Mouse (Mus musculus) midbrain, postnatal 0 days (tissue): ENCODE measurements around the gene Ptgdr2. TPM values are rescaled to one million over a fixed set of nuclear protein-coding genes. Genes with fewer than 3 reads are reported as not detected.
A peak's percentile ranks its signal among the peaks of the same experiment; 100 is the strongest.

Source experiments
- ATAC-seq: fragments of 200-750 bp; cut with Nextera tagmentation; 2 replicates; pipeline ENCODE4 v1.8.0; 2017; ENCODE audit warnings: moderate number of reproducible peaks, mild to moderate bottlenecking, moderate TSS enrichment, moderate library complexity; ENCODE audit not compliant: low FRiP score
- DNase-seq: peaks from one replicate; pipeline ENCODE4 v3.0.0-alpha.2; 2015; ENCODE audit warnings: low spot score
- H3K27ac ChIP-seq: fragments of 300-500 bp; sonication (generic); 2 replicates; pipeline ENCODE4 v1.5.1; 2014; ENCODE audit warnings: low read depth, mild to moderate bottlenecking, low read length, mixed read lengths
- H3K27me3 ChIP-seq: fragments of 300-500 bp; sonication (generic); 2 replicates; pipeline ENCODE4 v1.6.1; 2014; ENCODE audit warnings: low read length, control low read depth, mixed read lengths; ENCODE audit not compliant: insufficient read depth
- H3K36me3 ChIP-seq: fragments of 300-500 bp; sonication (generic); 2 replicates; pipeline ENCODE4 v1.6.1; 2014; ENCODE audit warnings: low read length, control low read depth, mixed read lengths; ENCODE audit not compliant: insufficient read depth
- H3K4me1 ChIP-seq: fragments of 300-500 bp; sonication (generic); 2 replicates; pipeline ENCODE4 v1.6.1; 2014; ENCODE audit warnings: mild to moderate bottlenecking, control low read depth, antibody characterized with exemption, low read length, mixed read lengths; ENCODE audit not compliant: insufficient read depth
- H3K4me2 ChIP-seq: fragments of 300-500 bp; sonication (generic); 2 replicates; pipeline ENCODE4 v1.6.1; 2014; ENCODE audit warnings: low read depth, mild to moderate bottlenecking, low read length, mixed read lengths; ENCODE audit not compliant: poor library complexity, severe bottlenecking
- H3K4me3 ChIP-seq: fragments of 300-500 bp; sonication (generic); 2 replicates; pipeline ENCODE4 v1.5.1; 2014; ENCODE audit warnings: low read depth, mild to moderate bottlenecking, low read length, moderate library complexity
- H3K9ac ChIP-seq: fragments of 300-500 bp; sonication (generic); replicated peaks from 2 replicates; pipeline ENCODE4 v1.6.1; 2014; ENCODE audit warnings: mild to moderate bottlenecking, low read length, moderate library complexity, mixed read lengths; ENCODE audit not compliant: poor library complexity, severe bottlenecking
- H3K9me3 ChIP-seq: fragments of 300-500 bp; sonication (generic); 2 replicates; pipeline ENCODE4 v1.6.1; 2016; ENCODE audit warnings: low read length, control low read depth
- CTCF ChIP-seq: IDR thresholded peaks from 2 replicates; pipeline ENCODE4 v1.5.1; 2016; ENCODE audit warnings: antibody characterized with exemption, mild to moderate bottlenecking
- WGBS: fragments of 180-500 bp; shearing (Covaris S2); extraction: QIAGEN DNeasy Blood & Tissue Kit; methylation state at CpG from one replicate; pipeline ENCODE4 v1.1.7; 2014; 5-methylcytosine and 5-hydroxymethylcytosine counted together
- polyA plus RNA-seq: library from polyadenylated mRNA; unstranded; fragments of >200 nt; fragmentation: Nextera tagmentation; extraction: Ambion mirVana; gene quantifications from 2 replicates; pipeline ENCODE4 v1.2.1, GENCODE M21; 2015
- total RNA-seq: library from RNA; depleted of rRNA; stranded (reverse); fragments of >200 nt; gene quantifications from 2 replicates; pipeline ENCODE4 v1.2.3, GENCODE M21; 2014

Gene Ptgdr2
- total and polyA plus RNA-seq, 2 experiments from 2014 or later = 0.16 to 1.4 TPM

DNA sequence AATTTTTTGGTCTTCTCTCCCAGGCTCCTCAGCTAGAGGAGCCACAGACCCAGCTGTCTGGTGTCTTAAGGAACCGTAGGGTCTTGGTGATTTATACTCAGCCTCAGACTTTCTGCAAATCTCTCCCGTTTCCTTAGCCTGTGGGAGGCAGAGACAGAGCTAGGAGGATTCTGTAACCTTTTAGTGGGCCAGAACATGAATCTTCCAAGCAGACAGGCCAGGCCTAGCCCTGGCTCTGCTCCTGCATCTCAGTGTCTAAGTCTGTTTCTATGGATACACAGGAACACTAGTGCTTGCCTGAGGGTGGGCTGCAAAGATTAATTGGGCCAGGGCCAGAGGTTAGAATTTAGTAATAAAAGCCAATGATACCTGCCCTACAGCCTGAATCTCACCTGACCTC is 36.2 kb downstream of the Ptgdr2 start:
- H3K4me1 ChIP-seq = no peaks in the 10 kb centered on the region
- 82% methylated on average over 2 of the region's 2 CpGs for WGBS
- ATAC-seq = no peak
- TF ChIP-seq CTCF = no peak
- no peak overlapping the region for H3K4me2 ChIP-seq
- no peaks in the 10 kb centered on the region for H3K27me3 ChIP-seq
- no peak overlapping the region for H3K4me3 ChIP-seq
- no peak for DNase-seq
- no peaks in the 10 kb centered on the region for H3K9me3 ChIP-seq
- no peak overlapping the region for H3K27ac ChIP-seq
- H3K36me3 ChIP-seq = no peaks in the 10 kb centered on the region
- no peak overlapping the region for H3K9ac ChIP-seq

- no peak for ATAC-seq
- no peak for TF ChIP-seq CTCF
- 74% methylated on average over 4 of the region's 4 CpGs for WGBS
These were observed 37.4 kb downstream of the Ptgdr2 start, which contains the start of gene Ms4a10 for GRCm38 (mm10) chr19:10974238-10974865. Gene Ms4a10, minus strand, starts transcription at chr19:10974670.

GRCm38 (mm10) chr19:10975187-10975586 is 38.2 kb downstream of the Ptgdr2 start:
- H3K4me2 ChIP-seq = no peak overlapping the region
- no peak for DNase-seq
- no peaks in the 10 kb centered on the region for H3K4me1 ChIP-seq
- no peaks in the 10 kb centered on the region for H3K9me3 ChIP-seq
- no peak overlapping the region for H3K27ac ChIP-seq
- 82% methylated on average over 2 of the region's 2 CpGs for WGBS
- no peak for ATAC-seq
- no peak overlapping the region for H3K9ac ChIP-seq
- no peaks in the 10 kb centered on the region for H3K27me3 ChIP-seq
- H3K36me3 ChIP-seq = no peaks in the 10 kb centered on the region
- H3K4me3 ChIP-seq = no peak overlapping the region
- no peak for TF ChIP-seq CTCF

More at GRCm38 (mm10) chr19:10974238-10974865, 37.4 kb downstream of the Ptgdr2 start, which contains the start of gene Ms4a10:
- no peak within 1 kb of the TSS for H3K4me2 ChIP-seq
- H3K27me3 ChIP-seq = no peaks in the 10 kb centered on the region
- H3K4me1 ChIP-seq = no peaks in the 10 kb centered on the region
- no peaks in the 10 kb centered on the region for H3K9me3 ChIP-seq
- no peak for DNase-seq
- H3K9ac ChIP-seq = no peak within 1 kb of the TSS
- H3K36me3 ChIP-seq = no peaks in the 10 kb centered on the region
- H3K27ac ChIP-seq = no peak within 1 kb of the TSS
- H3K4me3 ChIP-seq = no peak within 1 kb of the TSS

- WGBS = 49% methylated on average over 4 of the region's 4 CpGs
- ATAC-seq (no peak), DNase-seq (no peak)
- no peaks in the 10 kb centered on the region for H3K27me3 ChIP-seq
- TF ChIP-seq CTCF = peak; percentile 37
- H3K4me1 ChIP-seq = no peaks in the 10 kb centered on the region
- no peaks in the 10 kb centered on the region for H3K36me3 ChIP-seq
- H3K4me3 ChIP-seq = no peak overlapping the region
- no peaks in the 10 kb centered on the region for H3K9me3 ChIP-seq
- H3K4me2 ChIP-seq = no peak overlapping the region
- no peak overlapping the region for H3K9ac ChIP-seq
- H3K27ac ChIP-seq = no peak overlapping the region
These were observed 39.4 kb downstream of the Ptgdr2 start for GRCm38 (mm10) chr19:10976318-10976717.

GRCm38 (mm10) chr19:10979184-10980168 is 42.5 kb downstream of the Ptgdr2 start:
- 13% methylated on average over 18 of the region's 18 CpGs for WGBS
- Histone ChIP-seq H3K27ac (no peak overlapping the region), H3K4me1 (no peaks in the 10 kb centered on the region), H3K4me2 (peak overlapping the region; percentile 23), H3K27me3 (no peaks in the 10 kb centered on the region), H3K4me3 (no peak overlapping the region), H3K36me3 (no peaks in the 10 kb centered on the region), H3K9me3 (no peaks in the 10 kb centered on the region), H3K9ac (no peak overlapping the region)
- peak; percentile 81 for TF ChIP-seq CTCF
- DNase-seq = peak; percentile 68
- ATAC-seq = peak; percentile 64

DNA sequence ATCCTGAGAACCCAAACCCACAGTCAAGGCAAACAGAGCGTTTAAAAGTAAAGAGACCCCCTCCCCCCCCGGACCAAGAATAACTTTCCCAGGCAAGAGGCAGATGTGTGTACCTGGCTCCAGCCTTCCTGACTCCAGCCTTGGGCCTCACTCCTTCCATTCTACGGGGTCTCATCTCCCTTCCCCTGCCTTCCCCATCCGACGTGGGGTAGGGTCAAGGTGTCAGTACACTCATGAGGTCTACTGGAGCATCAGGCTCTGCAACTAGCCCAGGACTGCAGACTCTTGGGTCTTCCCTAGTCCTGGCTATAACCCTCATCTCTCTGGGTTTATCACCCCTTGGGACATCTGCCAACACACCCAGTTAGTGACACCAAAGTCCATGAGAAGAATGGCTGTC is 43.2 kb downstream of the Ptgdr2 start:
- H3K4me3 ChIP-seq = no peak overlapping the region
- H3K4me1 ChIP-seq = no peaks in the 10 kb centered on the region
- no peak overlapping the region for H3K9ac ChIP-seq
- no peaks in the 10 kb centered on the region for H3K36me3 ChIP-seq
- no peaks in the 10 kb centered on the region for H3K27me3 ChIP-seq
- no peak for DNase-seq
- H3K9me3 ChIP-seq = no peaks in the 10 kb centered on the region
- no peak for ATAC-seq
- H3K27ac ChIP-seq = no peak overlapping the region
- no peak overlapping the region for H3K4me2 ChIP-seq
- 84% methylated on average over 5 of the region's 5 CpGs for WGBS
- TF ChIP-seq CTCF = no peak
